Mouse (Mus musculus) megakaryocyte progenitor cell, adult 5-6 weeks (primary cell): Measurements from ENCODE around the gene Gpr152. TPM values are rescaled to one million over a fixed set of nuclear protein-coding genes. Genes with fewer than 3 reads are reported as not detected.
A peak's percentile ranks its signal among the peaks of the same experiment; 100 is the strongest.

ENCODE experiments used
- ATAC-seq: replicated peaks from 2 replicates; pipeline ENCODE4 v1.8.0; 2016; ENCODE audit warnings: mild to moderate bottlenecking, moderate TSS enrichment, inconsistent platforms; ENCODE audit not compliant: poor library complexity
- total RNA-seq, 2 experiments: library from RNA; stranded (forward) in 1 of 2; stranded (reverse) in 1 of 2; fragments of 157-497, 149-512 nt in 1 of 2; fragments of 200-1000 nt in 1 of 2; gene quantifications; 2 replicates each; pipeline versions ENCODE4 v1.2.3 to v1.2.4; 2015 to 2017

Gpr152 gene
- total RNA-seq, 2 experiments from 2014 or later: not detected

DNA sequence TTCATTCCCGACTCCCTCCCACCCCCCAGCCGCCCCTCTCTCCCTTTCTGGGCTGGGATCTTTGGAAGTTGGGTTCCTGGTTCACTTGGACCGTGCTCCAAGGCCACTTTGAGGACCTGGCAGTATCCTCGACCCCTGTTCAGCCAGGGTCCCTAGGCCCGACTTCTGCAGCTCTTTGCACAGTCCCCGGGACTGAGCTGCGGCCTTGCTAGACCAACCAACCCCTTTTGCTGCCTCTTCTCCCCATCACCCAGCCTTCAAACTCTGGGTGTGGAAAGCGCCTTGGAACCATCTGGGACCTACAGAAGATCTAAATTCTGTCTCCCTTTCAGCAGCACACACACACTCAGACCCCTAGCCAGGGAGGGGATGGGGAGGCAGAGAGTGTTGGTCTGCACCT, 9.2 kb downstream of the Gpr152 start:
- ATAC-seq: no peak

DNA sequence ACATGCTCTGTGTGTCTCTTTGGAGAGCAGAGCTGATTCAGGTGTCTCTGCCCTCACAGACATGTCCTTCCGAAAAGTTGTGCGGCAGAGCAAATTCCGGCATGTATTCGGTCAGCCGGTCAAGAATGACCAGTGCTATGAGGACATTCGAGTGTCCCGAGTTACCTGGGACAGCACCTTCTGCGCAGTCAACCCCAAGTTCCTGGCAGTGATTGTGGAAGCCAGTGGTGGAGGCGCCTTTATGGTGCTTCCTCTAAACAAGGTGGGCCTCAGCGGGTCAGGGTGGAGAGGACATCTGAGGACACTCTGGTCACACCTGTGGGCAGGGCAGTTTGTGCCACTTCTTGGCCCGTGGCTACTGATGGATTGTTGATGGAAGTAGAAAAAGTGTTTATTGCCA, 9.7 kb downstream of the Gpr152 start:
- ATAC-seq: no peak

DNA sequence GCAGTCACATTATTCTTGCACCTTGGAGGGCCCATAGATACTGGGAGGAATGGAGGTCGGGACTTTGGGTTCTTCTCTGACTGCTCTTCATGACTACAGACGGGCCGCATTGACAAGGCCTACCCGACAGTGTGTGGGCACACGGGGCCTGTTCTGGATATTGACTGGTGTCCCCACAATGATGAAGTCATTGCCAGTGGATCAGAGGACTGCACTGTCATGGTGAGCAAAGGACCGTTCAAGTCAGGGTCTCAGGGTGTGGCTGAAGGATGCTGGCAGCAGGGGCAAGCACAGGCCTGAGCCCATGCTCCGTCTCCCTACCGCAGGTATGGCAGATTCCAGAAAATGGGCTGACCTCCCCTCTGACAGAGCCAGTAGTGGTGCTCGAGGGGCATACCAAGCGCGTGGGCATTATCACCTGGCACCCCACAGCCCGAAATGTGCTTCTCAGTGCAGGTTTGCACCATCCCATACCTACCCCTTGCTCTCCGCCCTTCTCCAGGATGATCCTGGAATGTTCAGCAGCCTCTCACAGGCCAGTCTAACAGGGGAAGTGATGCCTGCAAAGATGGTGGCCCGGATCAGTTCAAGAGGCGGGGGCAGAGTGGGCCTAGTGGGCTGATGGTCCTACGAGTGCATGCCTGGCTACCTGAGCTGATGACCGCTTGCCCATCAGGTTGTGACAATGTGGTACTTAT, 10.3 kb downstream of the Gpr152 start:
- ATAC-seq: no peak

DNA sequence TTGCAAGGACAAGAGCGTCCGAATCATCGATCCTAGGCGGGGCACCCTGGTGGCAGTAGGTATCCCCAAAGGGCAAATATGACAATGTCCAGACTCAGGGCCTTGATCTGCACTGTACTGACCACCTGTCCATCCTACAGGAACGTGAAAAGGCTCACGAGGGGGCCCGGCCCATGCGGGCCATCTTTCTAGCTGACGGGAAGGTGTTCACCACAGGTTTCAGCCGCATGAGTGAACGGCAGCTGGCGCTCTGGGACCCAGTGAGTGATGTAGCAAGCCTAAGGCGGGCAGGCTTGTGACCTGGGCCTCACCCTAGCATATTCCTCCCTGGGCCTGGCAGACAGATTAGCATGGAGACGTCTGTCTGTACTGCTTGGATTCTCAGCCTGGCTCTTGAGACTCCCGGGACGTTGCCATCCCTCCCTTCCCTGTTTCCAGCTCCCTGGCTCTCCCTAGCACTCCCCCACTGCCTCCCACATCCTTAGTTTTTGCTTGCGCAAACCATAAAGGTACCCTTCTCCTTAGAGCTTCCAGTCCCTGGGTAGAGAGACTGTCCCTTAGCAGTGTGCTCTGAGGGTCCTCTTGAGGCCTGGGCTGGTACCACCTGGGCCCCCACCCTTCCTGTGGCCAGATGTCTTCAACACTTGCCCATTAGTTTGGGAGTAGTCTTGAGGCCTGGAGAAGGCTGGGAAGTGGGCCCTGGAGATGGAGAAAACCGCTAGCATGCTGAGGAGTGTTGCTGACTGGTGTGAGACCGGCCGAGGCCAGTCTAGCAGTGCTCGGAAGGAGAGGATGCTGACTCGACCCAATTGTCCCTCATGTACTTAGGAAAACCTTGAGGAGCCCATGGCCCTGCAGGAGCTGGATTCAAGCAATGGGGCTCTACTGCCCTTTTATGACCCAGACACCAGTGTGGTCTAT, 11.2 kb downstream of the Gpr152 start:
- ATAC-seq: no peak

DNA sequence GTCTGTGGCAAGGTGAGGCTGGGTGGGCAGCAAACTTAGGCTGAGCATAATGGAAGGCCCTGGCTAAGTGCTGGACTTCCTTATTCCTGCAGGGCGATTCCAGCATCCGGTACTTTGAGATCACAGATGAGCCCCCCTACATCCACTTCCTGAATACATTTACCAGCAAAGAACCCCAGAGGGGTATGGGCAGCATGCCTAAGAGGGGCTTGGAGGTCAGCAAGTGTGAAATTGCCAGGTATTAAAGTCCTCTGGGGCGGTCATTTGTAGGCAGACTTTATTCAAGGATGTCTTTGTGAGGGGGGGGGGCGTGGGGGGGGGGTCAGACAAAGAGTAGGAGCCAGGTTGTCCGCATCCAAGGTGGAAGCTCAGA, 11.9 kb downstream of the Gpr152 start:
- ATAC-seq: no peak

DNA sequence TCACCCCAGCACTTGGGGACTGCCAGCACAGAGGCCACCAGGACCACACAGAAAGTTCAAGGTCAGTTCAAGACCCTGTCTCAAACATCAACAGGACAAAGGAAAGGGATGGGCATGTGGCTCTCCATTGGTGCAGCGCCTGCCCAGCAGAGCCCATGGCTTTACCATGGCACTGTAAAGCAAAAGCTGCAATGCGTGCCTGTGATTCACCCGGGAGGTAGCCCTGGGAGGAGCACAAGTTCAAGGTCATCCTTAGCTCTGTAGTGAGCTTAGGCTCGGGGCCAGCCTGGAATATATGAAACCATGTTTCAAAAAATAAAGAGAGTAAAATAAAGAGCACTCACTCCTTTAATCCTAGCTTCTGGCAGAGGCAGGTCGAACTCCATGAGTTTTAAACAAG, 12.3 kb downstream of the Gpr152 start:
- ATAC-seq: no peak

DNA sequence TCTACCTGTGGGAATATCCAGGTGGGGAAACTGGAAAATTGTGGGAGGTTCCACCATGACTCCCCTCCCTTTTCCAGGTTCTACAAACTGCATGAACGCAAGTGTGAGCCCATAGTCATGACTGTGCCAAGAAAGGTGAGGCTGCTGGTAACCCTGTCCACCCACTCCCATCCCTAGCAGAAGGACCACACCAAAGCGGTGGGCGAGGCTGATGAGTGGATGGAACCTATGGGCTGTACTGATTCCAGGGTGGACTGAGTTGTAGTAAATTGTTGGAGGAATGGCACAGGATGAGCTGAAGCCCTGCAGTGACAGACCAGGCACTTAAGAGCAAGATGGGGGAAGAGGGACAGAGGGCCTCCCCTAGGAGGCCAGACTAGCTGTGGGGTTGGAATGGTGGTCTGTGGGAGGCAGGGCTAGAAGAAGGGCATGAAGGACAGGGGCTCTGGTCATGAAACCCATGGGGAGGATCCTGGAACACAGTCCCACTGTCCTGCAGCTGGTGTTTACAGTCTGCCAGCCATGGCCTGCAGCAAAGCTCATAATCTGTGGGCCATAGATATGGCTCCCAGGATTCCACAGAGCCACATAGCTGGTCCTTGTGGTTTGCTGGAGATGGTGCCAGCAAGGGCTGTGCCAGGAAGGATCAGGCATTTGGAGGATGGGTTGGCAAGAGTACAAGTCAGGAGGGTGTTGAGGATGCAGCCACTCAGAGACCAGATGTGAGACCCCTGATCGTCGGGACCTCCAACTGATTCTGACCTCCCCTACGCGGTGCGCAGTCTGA, 13.1 kb downstream of the Gpr152 start:
- no peak for ATAC-seq

DNA sequence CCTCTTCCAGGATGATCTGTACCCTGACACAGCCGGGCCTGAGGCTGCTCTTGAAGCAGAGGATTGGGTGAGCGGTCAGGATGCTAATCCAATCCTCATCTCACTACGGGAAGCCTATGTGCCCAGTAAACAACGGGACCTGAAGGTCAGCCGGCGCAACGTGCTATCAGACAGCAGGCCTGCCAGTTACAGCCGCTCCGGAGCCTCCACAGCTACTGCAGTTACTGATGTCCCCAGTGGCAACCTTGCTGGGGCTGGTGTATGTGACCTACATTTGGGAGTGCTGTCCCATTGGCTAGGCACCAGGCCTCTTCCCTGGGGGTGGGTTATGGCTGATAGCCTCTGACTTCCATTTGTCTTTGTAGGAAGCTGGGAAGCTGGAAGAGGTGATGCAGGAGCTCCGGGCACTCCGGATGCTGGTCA, 13.7 kb downstream of the Gpr152 start, which contains the start of gene Ptprcap:
Gene Ptprcap, plus strand, starts transcription at position 373 of the 423 bp plus-strand sequence.
- no peak for ATAC-seq

DNA sequence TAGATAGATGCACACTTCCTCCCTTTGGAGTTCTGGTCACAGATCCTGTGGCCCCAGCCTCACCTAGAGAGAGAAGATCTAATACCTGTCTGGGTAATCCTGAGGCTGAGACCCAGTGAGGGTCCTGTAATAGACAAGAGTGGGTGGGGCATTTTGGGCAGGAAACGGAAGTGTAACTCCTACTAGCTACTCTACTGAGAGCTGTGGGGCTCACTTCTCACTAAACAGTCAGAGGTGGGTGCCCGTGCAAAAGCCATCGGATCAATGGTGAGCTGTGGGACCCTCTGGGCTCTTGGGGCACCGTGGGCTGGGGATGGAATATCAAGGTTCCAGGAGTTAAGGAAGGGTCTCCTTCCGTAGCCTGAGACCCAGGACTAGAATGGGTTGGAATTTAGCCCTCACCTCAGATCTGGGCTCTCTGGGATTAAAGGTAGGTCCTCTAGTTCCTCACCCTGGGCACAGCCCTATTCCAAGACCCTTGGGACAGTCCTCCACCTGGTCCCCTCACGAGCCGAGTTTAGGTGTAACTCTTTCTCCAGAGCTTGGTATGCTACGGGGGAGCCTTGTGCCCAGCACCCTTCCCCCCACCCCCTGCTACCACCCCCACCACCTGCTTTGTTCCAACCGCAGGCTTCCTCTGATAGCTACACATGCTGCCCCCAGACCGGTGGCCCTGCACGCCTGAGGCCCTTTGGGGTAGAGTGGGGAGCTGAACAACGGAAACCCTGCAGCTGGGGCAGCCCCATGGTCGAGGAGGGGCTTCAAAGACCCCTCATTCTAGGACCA, 15.0 kb downstream of the Gpr152 start:
- ATAC-seq: peak; percentile 66

DNA sequence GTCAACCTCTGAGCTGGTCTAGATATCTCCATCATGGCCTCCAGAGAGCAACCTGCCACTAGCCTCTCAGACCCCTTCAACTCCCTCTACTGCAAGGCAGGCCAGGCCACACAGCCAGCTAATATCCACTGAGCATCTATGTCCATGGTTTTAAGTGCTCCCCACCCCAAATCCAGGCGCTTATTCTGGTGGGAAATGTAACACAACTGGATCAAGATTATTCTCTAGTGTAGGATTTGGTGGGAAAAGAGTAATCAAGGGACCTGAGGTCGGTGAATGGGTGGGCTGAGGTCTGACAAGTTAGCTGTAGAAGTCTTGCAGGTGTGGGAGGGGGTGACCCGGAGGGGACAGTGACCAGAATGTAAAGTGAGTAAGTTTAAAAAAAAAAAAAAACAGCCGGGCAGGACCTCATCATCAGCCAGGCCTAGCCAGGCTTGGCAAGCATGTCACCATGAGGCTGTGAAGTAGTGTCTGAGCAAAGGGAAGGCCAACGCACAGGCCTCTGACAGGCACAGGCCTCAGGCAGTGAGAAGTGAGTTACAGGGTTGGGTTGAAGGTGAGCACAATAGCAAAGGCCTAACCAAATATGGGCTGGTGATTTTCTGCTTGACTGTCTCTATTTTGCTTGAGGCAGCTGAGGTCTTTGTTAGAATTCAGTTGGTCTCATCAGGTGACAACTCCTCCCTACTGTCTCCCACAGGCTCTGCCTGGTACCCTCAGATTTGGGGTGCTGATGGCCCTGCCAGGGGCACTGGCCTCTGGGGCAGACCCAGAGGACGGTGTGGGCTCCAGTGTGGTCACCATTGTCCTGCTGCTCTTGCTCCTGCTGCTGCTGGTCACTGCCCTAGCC, 15.9 kb downstream of the Gpr152 start:
- peak; percentile 28; the same call in 1 of the 2 replicates for ATAC-seq

DNA sequence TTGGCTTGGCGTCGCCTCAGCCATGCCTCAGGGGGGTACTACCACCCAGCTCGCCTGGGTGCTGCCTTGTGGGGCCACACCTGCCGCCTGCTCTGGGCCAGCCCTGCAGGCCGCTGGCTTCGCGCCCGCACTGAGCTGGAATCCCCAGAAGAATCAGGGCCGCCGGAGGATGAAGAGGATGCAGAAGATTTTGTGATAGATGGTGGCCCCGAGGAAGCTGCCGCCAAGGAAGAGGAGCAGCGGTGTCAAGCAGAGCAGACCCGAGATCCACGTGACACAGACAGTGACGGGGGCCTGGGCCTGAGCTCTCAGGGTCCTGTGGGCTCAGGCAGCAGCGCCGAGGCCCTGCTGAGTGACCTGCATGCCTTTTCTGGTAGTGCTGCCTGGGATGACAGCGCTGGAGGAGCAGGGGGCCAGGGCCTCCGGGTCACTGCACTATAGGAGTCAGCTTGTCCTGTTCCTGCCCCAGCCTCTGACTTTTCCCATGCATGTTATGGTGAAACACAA, 16.5 kb downstream of the Gpr152 start:
- ATAC-seq: no peak

DNA sequence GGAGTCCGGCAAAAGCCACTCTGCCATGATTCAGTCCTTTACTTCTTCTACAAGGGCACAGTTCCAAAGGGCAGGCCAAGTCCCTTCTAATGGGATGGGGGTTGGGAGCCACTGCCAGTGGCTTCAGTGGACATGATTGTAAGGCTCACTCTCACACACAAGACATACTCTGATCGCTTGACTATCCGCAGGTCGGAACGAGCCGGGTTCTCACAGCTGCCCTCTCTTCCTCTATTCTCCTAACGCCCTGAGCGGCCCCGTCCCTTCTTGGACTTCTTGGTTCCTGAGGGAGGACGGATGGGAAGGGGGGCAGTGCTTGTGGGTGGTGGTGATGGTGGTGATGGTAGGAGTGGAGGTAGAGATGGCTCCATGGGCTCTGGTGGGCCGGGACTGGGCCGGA, 17.2 kb downstream of the Gpr152 start:
- no peak for ATAC-seq

DNA sequence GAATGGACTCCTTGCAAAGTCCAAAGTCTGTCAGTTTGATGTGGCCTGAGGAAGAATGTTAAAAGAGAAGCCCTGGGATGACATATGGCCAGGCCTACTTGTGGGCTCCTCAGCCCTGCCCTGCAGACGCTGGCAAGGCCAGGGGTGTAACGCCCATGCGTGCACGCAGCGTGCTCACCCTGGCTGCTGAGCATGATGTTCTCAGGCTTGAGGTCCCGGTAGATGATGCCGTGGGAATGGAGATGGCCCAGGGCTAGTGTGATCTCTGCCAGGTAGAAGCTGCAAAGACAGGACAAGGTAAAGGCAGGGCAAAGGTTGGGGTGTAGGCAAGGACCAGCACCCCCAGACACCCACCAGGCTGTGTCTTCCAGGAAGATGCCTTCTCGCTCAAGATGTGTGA, 19.5 kb downstream of the Gpr152 start:
- ATAC-seq: no peak

DNA sequence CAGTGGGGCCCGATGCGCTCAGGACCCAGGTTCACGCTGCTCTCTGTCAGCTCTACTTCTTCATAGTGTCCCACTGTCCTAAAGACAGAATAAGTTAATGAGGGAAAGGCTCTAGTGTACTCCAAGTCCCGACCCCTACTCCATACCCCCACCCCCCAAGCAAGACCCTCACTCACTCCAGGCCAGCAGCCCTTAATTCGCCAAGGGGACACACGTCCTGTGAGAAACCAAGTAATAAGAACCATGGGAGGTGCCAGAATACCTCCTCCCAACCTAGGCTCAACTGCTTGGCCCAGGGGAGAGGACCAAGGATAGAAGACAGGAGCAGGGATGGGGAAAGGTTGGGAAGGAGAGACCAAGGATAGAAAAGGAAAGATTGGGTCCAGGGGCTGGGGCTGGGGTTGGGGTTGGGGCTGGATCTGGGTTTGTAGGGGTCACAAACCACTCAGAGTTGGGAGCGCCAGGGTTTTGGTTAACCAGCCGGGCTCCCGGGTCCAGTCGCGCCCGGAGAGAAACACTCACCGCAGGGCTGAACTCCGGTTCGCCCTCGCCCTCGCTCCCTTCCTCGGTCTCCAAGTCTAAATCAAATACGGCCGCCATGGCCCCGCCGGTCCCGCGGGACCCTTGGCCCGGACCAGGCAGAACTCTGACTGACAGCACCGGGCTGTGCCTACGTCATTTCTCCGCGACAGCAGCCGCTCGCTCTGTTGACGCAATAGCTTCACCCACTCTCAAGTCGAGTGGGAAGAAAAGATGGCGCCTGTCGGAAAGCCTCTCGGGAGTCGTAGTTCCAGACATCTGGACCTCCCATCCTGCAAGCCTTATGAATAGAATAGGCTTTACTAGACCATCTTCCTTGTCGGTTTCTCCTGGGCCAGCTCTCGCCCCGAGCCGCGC, 23.3 kb downstream of the Gpr152 start, which contains the start of gene Rps6kb2:
Gene Rps6kb2, minus strand, starts transcription at position 709 of the 897 bp plus-strand sequence.
- peak; percentile 97 for ATAC-seq

DNA sequence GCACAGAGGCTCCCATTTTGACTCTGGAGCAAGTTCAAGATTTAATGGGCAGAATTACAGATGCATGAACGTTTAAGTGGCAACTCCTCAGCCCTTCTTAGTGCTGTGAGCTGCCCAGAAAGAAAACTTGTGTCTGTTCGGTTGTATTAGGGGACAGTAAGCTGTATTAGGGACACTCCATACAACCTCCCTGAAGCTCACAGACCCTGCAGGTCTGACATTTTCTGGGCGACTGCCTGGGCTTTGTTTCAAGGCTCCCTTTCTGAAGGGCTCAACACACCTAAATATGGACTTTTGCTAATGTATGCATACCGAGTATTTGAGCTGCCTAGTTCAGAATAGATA, 23.9 kb downstream of the Gpr152 start:
- ATAC-seq: no peak; the same call in 1 of the 2 replicates

DNA sequence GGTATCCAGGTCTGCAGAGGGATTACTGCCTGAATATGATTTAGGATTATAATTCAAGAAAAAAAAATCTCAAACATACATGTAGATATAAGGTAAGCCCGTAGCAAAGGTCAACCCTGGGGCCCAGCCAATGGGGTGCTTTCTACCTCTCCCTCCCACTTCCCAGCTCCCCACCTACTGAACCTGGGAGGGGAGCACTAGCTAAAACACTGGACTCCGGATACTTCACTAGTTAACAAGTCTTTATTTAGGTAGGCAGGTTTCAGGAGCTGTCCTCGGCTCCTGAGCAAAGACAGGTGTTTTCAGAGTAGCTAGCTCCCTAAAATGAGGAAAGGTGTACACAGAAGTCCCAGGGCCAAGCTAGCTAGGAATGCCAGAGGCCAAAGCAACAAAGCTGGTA, 24.5 kb downstream of the Gpr152 start:
- ATAC-seq: no peak

DNA sequence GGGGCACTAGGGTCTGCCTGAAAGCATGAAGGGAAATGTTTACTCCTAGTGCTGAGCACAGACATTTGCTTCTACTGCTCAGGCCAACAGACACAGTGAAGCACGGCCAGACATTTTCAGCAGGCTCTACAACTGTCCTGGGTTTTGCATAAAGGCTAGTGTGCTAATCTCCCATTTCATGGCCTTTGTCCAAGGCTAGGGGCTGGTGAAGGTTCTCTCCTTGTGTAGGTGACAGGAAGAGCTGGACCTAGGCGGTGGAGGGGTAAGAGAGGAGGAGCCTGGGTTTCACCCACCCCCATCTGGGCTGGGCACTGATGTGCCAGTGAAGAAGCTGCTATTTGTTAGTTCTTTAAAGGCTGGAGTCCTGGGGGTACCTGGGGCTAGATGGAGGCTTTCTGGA, 25.1 kb downstream of the Gpr152 start:
- no peak for ATAC-seq
